Mouse (Mus musculus): ENCODE results near the gene Ephb3.
"Not testable (repeated sequence)": the region's sequence is repeated elsewhere in the genome, so short reads cannot be mapped to it uniquely, and the experiment has no call there.

Ephb3 gene

DNA sequence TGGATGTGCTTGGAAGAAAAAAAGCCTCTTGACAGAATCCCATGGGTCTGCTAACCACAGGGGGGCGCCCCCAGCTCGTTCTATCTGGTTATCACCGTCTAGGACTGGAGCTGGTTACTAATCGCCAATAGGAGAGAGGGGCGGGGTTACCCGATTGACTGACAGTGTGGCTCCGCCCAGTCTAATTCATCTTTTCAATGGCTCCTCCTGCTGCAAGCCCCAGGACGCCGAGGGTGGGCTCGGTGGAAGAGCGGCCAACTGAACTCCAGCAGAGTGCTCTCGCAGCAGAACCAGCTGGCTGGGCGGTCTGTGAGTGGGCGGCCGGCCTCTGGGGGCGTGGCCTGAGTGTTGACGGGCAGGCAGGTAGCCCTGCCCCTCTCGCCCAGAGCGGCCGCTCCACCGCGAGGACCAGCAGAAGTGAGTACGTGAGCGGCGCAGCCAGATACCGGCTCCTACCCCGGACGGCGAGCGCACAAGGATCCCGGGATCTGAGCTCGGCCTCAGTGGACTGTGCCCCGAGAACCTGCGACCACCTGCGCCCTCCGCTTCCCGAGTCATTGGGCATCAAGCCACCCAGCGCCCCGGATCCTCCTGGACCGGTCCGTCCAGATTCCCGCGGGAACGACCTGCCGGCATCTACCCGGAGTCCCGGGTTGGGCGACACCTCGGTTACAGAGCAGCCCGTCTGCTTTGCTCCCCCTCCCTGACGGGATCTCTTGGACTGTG lies at the start of gene Ephb3:
Gene Ephb3, plus strand, starts transcription at position 389 of the 726 bp plus-strand sequence.
- peak; percentile 99 for DNase-seq

GRCm38 (mm10) chr16:21156261-21156660 lies 48.3 kb upstream of the Ephb3 start:
- not testable (repeated sequence) for DNase-seq

DNA sequence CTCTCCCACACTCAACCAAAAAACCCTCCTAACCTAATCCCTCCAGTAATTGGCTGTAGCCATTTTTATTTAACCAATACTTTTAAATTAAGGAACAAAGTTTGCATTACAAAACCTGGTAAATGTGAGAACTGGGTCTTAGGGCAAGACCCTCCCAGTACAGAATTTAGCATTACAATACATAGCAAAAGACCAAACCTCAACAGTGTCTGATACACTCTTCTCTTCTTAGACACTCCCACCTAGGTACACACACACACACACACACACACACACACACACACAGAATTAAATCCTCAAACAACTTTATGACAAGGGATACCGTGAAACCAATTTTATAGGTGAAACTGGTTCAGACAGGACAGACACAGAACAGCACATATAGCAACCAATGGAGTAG lies 45.3 kb upstream of the Ephb3 start:
- not testable (repeated sequence) for DNase-seq

GRCm38 (mm10) chr16:21163423-21163822 lies 41.1 kb upstream of the Ephb3 start:
- DNase-seq = not testable (repeated sequence)

GRCm38 (mm10) chr16:21165343-21166220 lies 39.0 kb upstream of the Ephb3 start:
- not testable (repeated sequence) for DNase-seq

GRCm38 (mm10) chr16:21168730-21169129 lies 35.8 kb upstream of the Ephb3 start:
- peak; percentile 43 for DNase-seq

DNA sequence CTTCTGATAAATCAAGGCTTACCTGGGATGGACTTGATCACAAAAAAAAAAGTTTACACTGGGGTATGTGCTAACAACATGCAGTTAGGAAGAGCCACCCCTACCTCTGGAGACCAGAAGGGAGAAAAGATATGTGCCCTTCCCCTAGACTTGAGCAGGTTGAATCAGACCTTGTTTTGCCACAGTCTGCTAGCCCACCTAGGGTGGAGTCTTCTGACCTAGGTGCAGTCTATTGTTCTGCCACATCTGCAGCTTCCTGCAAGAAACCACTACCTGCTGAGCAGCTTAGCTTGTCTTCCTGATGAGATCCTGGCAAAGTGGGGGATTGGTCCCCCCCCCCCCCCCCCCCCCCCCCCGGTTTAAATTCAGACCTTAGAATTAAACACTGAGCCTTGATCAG lies 29.3 kb upstream of the Ephb3 start:
- DNase-seq = no peak

GRCm38 (mm10) chr16:21182108-21182507 lies 22.4 kb upstream of the Ephb3 start:
- peak; percentile 75 for DNase-seq

- DNase-seq = no peak
Measured at GRCm38 (mm10) chr16:21184697-21185096, 19.9 kb upstream of the Ephb3 start.

DNA sequence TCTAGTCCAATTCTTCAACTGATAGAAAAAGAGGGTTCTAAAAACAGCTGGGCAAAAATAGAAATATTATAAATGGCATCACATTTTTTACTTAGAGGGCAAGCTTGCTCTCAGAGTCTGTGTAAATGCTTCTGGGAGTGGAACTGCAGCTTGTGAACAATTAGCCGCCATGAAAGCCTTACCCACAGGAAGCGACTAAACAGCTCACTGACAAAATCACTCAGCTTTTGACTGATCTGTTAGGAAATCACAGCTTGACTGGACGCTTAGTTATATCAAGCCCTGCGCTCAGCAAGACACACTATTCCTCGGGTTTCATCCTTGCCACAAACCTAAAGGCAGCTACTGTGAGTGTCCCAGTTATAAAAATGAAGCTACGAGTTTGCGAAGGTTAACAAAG lies 17.0 kb upstream of the Ephb3 start:
- no peak for DNase-seq

GRCm38 (mm10) chr16:21188345-21188744 lies 16.2 kb upstream of the Ephb3 start:
- DNase-seq = no peak

DNA sequence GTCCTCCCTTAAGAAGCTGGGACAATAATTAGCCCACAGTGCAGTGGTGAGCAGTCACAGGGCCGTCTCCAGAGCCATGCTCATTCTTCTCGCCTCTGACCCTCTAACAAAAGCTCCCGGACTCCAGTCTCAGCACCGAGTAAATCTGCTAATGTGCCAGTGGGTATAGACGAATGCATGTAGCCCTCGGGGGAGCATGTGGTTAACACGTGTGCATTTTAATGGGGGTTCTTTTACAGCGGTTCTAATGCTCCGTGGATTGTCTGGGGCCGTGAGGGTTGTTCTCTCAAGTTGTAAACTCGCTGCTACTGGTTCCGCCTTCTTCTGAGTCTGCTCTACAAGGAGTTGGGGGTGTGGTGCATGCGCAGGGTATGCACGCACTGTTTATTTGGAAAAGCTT lies 13.0 kb upstream of the Ephb3 start:
- DNase-seq = no peak

- peak; percentile 66 for DNase-seq
Measured at GRCm38 (mm10) chr16:21192509-21193354, 11.8 kb upstream of the Ephb3 start.

DNA sequence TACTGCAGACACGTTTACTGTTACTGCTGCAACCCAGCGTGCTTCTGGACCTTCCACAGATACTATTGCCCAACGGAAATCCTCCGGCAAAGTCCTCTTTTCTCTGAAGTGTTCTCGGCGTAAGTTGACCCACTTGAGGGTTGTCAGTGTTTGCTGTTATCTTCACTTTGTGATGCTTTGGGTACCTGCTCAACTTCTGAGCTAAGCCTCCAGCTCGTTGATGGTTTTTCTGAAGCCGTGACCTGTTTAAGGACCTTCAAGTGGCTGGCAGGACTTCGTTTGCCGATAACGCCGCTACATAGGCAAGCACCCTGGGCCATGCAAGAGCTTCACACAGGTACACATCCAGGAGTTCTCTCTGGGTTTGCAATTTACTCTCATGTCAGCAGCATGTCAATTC lies 10.4 kb upstream of the Ephb3 start:
- DNase-seq = no peak

DNA sequence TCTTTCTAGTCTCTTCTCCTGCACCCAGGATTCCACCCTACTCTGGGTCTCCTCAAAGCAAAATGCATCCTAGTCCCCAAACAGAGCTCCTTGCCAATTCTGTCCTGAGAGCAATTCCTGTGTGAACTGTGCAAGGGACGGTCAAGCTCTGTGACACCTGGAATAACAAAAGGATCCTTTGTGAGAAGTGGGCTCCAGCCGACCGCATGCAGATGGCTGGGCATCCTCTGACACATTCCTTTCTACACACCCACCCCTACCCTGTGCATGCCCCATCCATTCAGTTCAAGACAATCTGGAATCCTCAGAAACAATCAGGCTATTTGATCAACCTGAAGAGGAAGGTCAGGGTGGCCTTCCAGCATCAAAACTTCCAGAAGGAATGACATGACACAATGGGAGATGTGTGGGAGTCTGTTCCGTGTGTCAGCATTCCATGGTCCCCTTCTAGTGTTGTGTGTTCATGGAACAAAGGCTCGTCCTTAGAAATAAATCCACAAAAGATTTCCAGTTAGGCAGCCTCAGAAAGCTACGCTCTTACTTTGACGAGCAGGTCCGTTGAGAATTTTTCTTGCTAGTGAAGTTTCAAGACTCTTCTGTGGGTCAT lies 9.2 kb upstream of the Ephb3 start:
- DNase-seq = no peak

DNA sequence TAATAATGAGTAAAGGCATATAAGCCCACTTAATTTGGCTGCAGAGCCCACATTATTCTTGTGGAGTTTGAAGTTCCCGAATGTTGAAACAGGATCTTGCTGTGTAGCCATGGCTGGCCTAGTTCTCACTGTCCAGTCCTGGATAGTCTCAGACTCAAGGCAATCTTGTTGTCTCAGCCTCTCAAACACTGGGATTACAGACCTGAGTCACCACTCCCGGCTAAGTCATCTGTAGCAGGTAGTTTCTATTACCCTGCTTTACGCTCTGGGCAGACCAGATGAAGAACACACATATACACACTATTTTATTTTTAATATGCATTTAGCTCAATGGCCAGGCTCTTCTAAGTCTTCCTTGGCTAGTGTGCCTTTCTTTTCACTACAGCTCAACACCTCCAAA lies 8.0 kb upstream of the Ephb3 start:
- no peak for DNase-seq

DNA sequence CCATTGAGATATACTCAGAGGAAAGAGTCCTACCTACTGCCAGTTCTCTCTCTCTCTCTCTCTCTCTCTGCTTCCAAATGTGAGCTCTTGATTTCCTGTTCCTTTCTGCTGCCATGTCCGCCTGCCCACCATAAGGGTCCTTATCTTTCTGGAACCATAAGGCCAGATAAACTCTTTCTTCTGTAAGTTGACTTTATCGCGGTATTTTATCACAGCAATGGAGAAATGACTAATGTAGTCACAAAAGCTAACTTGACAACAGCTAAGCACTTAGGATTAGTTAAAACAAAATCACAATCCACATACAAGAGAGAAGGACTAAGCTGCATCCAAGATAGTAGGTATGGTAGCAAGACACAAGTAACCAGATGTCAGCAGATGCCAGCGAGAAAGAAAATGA lies 7.0 kb upstream of the Ephb3 start:
- no peak for DNase-seq

DNA sequence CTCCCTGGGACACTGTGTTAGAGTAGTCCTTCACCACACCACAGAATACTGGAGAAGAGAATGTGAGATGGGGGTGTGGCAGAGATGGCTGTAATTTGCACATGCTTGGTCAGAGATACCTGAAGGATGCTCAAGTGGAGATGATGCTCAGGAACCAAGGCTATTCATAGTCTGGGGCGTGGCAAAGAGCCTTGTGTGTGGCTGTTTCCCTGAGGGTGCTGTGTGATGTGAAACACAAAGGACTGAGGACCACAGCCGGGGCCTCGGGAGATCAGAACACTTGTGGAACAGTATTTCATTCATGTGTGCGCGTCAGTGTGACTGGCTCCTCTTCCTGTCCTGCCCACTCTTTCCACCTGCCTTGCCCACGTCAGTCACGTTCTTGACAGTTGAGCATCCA lies 6.5 kb upstream of the Ephb3 start:
- no peak for DNase-seq

DNA sequence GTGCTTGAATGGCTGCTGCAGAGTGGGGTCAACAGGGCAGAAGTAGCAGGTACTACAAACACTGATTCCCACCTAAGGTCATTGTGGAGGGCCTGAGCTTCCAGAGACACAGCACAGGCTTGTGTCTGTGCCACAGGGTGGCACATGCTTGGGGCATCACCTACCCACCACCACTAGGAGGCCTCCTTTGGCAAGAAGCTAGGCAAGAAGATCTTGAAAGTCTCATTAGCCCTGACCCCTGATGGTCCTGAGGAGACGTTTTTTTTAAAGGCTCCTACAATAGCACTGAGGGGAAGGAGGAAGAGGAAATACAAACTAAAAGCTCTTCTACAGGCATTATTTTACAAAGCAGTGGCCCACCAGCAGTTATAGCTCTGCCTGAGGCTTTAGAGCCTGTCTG lies 6.0 kb upstream of the Ephb3 start:
- DNase-seq = no peak

DNA sequence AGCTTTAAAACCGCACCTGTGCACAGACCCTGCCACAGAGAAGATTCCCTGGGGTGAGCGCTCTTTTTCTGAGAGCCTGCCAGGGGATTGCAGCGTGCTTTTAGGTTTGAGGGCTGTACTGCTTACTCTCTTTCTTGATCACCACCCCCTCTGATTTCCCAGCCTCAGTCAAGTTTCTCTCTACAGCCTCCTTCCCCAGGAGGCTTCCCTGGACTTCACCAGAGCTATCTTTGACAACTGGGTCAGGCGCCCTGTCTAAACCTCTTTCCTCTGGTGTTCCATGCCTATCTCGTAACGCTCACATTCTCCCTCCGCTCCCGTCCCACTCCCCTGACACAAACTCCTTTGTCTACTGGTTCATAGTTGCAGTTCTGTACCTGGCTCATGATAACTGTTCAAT lies 5.1 kb upstream of the Ephb3 start:
- DNase-seq = no peak

GRCm38 (mm10) chr16:21202731-21203130 lies 1.8 kb upstream of the Ephb3 start:
- DNase-seq = no peak

- no peak for DNase-seq
Measured at GRCm38 (mm10) chr16:21205093-21205886, 735 bp downstream of the Ephb3 start.
